Mouse (Mus musculus) bone marrow, adult 2 months (tissue): ENCODE results near the gene Papola. TPM values are rescaled to one million over a fixed set of nuclear protein-coding genes. Genes with fewer than 3 reads are reported as not detected.

Experiments used
- H3K27ac ChIP-seq: fragments of 200-500 bp; 2 replicates; pipeline ENCODE4 v1.5.1; 2012; ENCODE audit warnings: low read depth, mild to moderate bottlenecking, control low read depth, inconsistent platforms, low read length; ENCODE audit not compliant: control insufficient read depth, poor library complexity, insufficient read depth
- H3K4me1 ChIP-seq: fragments of 200-500 bp; 2 replicates; pipeline ENCODE4 v1.6.1; 2011; ENCODE audit warnings: low read length; ENCODE audit not compliant: control insufficient read depth, insufficient read depth
- H3K4me3 ChIP-seq: fragments of 200-500 bp; replicated peaks from 2 replicates; pipeline ENCODE3; 2011; ENCODE audit warnings: mild to moderate bottlenecking, low read depth, low read length, control low read depth; ENCODE audit not compliant: control insufficient read depth
- CTCF ChIP-seq: fragments of 200-500 bp; IDR thresholded peaks from 2 replicates; pipeline ENCODE4 v1.5.1; 2011; ENCODE audit warnings: low read length, control low read depth; ENCODE audit not compliant: control insufficient read depth, insufficient read depth
- POLR2A ChIP-seq: fragments of 200-500 bp; IDR thresholded peaks from 2 replicates; pipeline ENCODE4 v1.6.1; 2011; ENCODE audit warnings: low read depth, mild to moderate bottlenecking, control low read depth, low read length, borderline replicate concordance; ENCODE audit not compliant: control insufficient read depth
- WGBS: fragments of 180-500 bp; shearing (Covaris S2); methylation state at CpG from one replicate; pipeline ENCODE4 v1.1.7; 2018; 5-methylcytosine and 5-hydroxymethylcytosine counted together
- polyA plus RNA-seq: library from polyadenylated mRNA; stranded (reverse); fragments of >200 nt; gene quantifications from 2 replicates; pipeline ENCODE4 v1.2.4, GENCODE M21; 2011; ENCODE audit warnings: low replicate concordance; ENCODE audit not compliant: missing spikeins, insufficient read depth, insufficient read length

Gene Papola
- polyA plus RNA-seq, 1 experiment = 61.7 TPM

- Histone ChIP-seq H3K4me3 (no peak overlapping the region), H3K4me1 (no peaks in the 10 kb centered on the region; the same call in 1 of the 2 replicates), H3K27ac (no peak overlapping the region)
- 67% methylated on average over 2 of the region's 2 CpGs for WGBS
- TF ChIP-seq CTCF = no peak
- TF ChIP-seq POLR2A = no peak
These were observed 25.6 kb upstream of the Papola start for GRCm38 (mm10) chr12:105758911-105759310.

DNA sequence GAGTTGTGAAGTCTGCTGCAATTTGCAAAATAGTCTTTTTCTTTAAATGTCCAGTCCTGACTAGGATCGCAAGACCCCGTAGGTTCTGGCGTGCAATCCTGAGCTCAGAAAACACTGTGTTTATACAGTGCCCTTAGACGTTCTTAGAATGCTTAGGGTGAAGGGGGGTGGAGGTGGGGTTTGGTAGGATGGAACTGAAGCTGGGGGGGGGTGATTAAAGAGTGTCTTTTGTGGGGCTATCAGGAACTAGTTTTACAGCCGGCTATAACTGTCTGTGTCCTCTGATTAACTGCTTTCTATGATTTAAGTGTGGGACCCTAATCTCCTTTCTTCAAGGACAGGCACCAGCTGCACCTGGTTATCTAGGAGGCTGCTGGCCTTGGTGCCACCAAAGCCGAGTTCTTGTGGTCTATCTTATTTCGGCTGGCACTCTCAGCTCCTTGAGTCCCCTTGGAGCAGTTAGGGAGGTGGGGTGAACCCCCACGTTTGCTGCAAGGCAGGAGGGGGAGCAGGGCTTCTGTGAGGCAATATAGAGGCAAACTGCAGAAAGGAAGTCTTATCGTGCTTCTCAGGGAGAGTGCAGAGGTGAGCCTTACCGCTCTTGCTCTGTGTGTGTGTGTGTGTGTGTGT is 24.5 kb upstream of the Papola start:
- no peaks in the 10 kb centered on the region; the same call in 1 of the 2 replicates for H3K4me1 ChIP-seq
- no peak for TF ChIP-seq POLR2A
- no peak overlapping the region for H3K4me3 ChIP-seq
- no peak overlapping the region for H3K27ac ChIP-seq
- WGBS = 27% methylated on average over 10 of the region's 10 CpGs

DNA sequence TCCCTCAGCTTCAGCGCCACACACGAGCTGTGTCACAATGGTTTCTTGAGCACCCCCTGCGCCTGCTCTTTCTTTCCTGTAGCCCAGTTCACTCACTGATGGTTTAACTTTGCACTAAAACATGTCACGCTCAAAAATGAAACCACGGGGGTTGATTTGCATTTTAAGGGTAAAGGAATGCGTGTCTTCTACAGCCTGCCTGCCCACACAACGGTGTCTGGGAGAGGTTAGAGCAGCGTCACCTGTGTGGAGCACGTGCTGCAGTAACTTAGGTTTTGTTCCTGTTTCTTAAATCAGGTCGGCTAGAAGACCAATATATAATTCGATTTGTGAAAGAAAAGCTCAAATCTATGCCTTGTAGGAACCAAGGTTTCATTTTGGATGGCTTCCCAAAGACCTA is 23.3 kb upstream of the Papola start:
- H3K4me3 ChIP-seq = no peak overlapping the region
- H3K4me1 ChIP-seq = no peaks in the 10 kb centered on the region; the same call in 1 of the 2 replicates
- WGBS = 20% methylated on average over 11 of the region's 11 CpGs
- no peak overlapping the region for H3K27ac ChIP-seq
- TF ChIP-seq CTCF = no peak
- no peak for TF ChIP-seq POLR2A

- H3K4me1 ChIP-seq = no peaks in the 10 kb centered on the region; the same call in 1 of the 2 replicates
- TF ChIP-seq POLR2A (no peak), CTCF (no peak)
- H3K4me3 ChIP-seq = no peak overlapping the region
- 72% methylated on average over 3 of the region's 3 CpGs for WGBS
- no peak overlapping the region for H3K27ac ChIP-seq
These were observed 22.9 kb upstream of the Papola start for GRCm38 (mm10) chr12:105761629-105762028.

DNA sequence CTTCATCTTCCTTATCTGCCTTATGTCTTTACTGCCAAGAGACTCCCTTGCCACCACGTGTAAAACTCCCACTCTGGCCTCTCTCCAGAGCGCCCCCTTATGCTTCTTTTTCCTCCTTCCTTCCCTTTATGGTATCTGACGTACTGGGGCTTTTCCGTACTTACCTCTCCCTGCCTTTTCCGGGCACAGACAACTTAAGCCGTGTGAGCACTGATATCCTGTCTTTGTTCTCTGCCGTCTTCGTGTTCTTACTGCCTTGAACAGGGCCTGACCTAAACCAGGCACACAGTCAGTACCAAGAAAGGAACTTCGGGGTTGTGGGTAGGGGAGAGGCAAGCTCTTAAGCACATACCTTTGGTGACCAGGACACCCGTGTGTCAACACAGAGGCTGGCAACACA is 14.8 kb upstream of the Papola start:
- TF ChIP-seq CTCF (no peak), POLR2A (no peak)
- no peak overlapping the region for H3K4me3 ChIP-seq

GRCm38 (mm10) chr12:105774871-105775270 is 9.6 kb upstream of the Papola start:
- Histone ChIP-seq H3K4me3 (no peak overlapping the region), H3K27ac (no peak overlapping the region), H3K4me1 (no peaks in the 10 kb centered on the region)
- WGBS = 83% methylated on average over 7 of the region's 7 CpGs
- TF ChIP-seq CTCF (no peak), POLR2A (no peak)

More for the DNA sequence above, 14.8 kb upstream of the Papola start:
- 48% methylated on average over 10 of the region's 10 CpGs for WGBS
- H3K4me1 ChIP-seq = no peaks in the 10 kb centered on the region
- H3K27ac ChIP-seq = no peak overlapping the region

DNA sequence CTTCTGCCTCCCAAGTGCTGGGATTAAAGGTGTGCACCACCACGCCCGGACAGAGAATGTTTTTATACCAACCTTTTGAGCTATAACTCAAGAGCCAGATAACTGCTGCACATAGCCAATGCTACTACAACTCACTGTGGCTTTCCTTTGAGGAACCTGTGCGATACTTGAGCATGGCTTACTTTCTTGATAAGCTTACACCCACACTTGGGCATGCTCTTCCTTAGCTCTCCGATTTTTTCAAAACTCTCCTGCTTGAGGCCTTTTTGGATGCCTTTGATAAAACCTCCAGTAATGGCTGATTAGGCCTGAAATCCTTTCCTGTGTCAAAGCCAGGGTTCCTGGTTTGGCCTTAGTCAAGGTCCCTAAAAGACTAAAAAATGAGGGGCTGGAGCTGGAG is 6.8 kb upstream of the Papola start:
- TF ChIP-seq POLR2A (no peak), CTCF (no peak)
- H3K4me1 ChIP-seq = no peaks in the 10 kb centered on the region
- WGBS = 73% methylated on average over 4 of the region's 4 CpGs

DNA sequence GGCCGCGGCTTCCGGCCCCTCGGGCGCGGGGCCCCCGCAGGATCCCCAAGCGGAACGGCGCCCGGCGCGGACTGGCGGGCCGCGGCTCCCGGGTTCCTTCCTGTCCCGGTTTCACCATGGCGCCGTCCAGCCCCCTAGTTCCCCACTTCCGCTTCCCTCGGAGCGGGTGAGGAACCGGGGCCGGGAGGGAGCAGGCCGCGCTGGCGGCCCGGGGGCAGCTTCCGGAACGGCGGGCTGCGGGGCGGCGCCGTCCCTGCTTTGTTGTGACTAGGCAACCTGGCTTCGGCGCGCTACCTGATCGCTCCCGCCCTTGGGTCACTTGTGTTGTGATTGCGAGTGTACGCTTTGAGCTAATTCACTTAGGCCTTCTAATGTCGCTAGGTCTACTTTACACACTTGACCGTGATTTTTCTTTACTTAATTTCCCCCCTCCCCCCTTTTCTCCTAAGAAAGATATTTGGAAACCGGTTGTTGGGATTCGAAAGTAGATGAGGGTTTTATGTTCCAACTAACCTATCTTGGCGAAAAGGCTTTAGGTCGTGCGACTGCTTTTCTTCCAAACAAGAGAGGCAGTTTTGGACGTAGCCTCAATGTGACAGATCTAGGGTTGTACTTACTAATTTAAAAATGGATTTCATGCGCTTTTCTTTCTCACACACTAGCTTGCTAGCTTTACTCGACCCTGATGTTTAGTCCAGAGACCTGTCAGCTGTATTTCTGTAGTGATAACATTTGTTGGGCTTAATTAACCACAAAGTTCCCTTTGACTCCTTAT is 693 bp downstream of the Papola start:
- TF ChIP-seq POLR2A (no peak), CTCF (no peak)
- Histone ChIP-seq H3K27ac (peak overlapping the region; percentile 99), H3K4me1 (no peaks in the 10 kb centered on the region; the same call in 1 of the 2 replicates), H3K4me3 (peak overlapping the region; percentile 100)
- WGBS = 1% methylated on average over 50 of the region's 53 CpGs

More for the DNA sequence above, 6.8 kb upstream of the Papola start:
- no peak overlapping the region for H3K4me3 ChIP-seq
- no peak overlapping the region for H3K27ac ChIP-seq
